Mouse (Mus musculus): ENCODE measurements around the gene Txnrd3.

DNA sequence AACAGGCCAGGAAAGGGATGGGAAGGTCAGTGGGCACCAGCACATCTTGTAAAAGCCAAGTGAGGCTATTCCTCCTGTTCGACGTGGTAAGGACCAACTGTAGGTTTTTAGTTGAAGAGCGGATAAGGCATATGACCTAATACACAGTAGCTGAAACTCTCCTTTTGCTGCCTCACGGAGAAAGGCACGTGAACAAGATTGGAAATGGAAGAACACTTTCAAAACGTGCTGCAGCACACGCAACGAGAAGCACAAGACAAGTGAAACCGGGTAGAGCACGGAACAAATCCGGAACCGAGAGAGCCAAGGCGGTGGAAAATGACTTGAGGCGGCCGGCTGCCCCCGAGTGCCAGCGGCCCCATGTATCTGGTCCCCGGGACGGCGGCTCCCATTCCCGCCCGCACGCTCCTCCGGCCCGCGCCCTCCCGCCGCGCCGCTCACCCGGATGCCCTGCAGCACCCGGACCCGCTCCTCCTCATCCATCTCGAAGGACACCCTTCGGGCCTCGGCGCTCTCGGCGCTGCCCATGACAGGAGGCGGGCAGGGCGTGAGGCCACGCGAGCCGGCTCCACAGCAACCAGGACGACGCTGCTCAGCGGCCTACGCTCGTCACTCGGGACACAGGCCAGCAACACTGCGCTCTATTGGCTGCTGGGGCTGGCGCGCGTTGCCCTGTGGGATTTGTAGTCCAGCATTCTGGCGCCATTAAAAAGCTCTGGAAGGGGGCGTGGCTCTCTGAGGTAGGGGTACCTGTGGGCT, 48.6 kb upstream of the Txnrd3 start, which contains the start of gene Chchd6:
- TF ChIP-seq CTCF (conservative IDR thresholded peaks at IDR 0.05; ENCODE audit: low read length) (no peak), POU5F1 (IDR thresholded peaks at IDR 0.05; ENCODE audit: borderline replicate concordance, low read length) (no peak), NANOG (IDR thresholded peaks at IDR 0.05; ENCODE audit: borderline replicate concordance, low read length) (no peak)
